Mouse (Mus musculus) heart, postnatal 36 days (tissue): ENCODE measurements at regions not wholly inside any gene's neighbourhood (a gene's known extent, or its start where the extent isn't known, plus 50 kb on each side); places are given as distances from the start of the nearest gene placed in this dataset.
A peak's percentile ranks its signal among the peaks of the same experiment; 100 is the strongest.

Experiments
- DNase-seq, 2 experiments: peaks; one replicate each; pipeline ENCODE4 v3.0.0; 2021 to 2022
- intact Hi-C: fragments of 180-260 bp; cut with DNase I; formaldehyde crosslinking; loops from one replicate; pipeline ENCODE4 v1.15.1; 2025

DNA sequence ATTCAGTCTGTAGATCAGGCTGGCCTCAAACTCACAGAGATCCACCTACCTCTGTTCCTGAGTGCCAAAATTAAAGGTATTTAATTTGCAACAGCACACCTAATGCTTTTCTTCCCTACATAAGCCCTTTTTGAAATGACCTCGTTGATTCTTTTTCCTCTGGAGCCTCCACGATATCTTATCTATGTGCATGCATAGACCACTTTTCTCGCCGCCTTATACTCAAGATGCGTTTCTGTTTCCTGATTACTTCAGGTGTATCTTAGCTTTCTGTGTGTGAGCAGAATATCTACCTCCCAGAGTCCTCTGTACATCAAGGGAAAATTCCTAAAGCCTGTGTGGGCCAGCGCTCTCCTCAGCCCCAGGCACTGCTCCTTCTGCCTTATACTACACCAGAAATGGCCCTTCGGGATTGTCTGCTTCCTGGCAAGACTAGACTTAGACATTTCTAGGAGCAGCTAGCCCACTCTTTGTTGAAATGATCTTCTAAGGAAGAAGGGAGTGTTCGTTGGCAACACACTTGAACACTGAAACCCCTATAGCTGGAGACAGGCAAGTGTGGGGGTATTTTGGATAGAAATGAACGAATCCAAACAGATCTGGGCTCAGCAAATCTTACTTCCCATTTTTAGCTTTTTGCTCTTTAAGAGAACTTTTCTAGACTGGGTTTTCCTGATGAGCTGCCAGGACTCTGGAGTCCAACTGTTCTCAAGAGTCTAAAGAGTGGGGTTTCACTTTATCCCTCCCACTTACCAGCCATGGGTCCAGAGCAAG lies 54.0 kb upstream of the Rbm15 start:
- DNase-seq, result no peak
- intact Hi-C loops, result loop anchor here (5.0 kb wide), 1 partner anchor 45 kb away; no protein-coding TSS in a partner anchor

DNA sequence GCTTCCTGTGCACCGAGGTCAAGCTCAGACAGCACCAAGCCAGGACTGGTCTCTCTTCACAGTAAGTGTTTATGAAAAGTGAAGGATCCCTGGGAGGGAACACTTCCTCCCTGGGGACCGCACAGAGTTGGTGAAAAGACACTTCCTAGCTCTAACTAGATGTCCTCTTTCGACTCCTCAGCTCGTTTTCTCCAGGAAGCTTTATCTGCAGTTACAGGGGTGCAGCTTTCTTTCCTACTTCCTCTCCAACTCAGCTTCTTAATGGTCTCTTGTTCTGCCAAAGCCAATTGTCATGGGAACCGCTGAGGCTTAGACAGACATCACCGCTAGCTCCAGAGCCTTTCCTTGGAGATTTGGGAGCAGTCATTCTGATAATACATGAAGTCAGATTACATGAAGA lies 53.0 kb upstream of the Rbm15 start:
- peak; percentile 12 to 37 for DNase-seq
- intact Hi-C loops, result loop anchor here (5.0 kb wide), 1 partner anchor 46 kb away; no protein-coding TSS in a partner anchor
